Mouse (Mus musculus): Measurements from ENCODE around the gene B430218F22Rik. TPM values are rescaled to one million over a fixed set of nuclear protein-coding genes. Genes with fewer than 3 reads are reported as not detected.

The B430218F22Rik gene
- polyA plus RNA-seq, 1 experiment from 2014 or later = 2.1 TPM

DNA sequence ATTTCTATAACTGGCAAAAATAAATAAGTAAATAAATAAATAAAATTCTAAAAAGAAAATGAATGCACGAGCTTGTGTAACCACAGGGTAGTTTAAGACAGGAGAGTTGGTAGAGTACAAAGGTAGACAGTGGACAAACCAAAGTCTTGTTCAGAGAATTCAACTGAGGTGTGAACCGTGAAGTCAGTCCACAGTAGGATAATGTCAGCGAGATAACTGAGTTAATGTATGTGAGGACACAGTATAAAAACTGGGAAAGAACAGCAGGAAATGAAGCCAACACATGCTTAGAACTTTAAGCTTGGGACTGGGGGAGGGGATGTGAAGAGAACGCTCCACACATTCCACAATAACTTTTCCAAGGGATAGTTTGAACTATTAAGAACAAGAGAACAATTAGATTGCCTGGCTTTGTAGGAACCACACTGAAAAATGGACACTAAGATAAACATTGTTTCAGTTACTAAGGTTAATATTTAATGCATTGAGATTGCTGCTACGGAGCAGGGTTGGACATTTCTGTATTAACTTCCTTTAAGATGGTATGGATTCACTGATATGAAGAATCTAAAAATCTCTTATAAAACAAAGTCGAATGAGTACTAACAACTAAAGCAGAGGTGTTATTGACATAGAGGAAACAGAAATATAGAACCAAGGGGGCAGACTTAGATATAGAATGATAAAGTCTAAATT lies 25.0 kb downstream of the B430218F22Rik start:
- WGBS = 84% methylated on average over 6 of the region's 6 CpGs
- H3K4me1 ChIP-seq = no peaks in the 10 kb centered on the region
- no peak overlapping the region for H3K27ac ChIP-seq
- no peaks in the 10 kb centered on the region for H3K27me3 ChIP-seq (replicated peaks)
- no peak overlapping the region for H3K4me3 ChIP-seq
- no peaks in the 10 kb centered on the region for H3K36me3 ChIP-seq
- no peak overlapping the region for H3K4me2 ChIP-seq (replicated peaks)
- ATAC-seq (ENCODE audit: low FRiP score, low read depth) = no peak
- H3K9me3 ChIP-seq = no peaks in the 10 kb centered on the region
- no peak overlapping the region for H3K9ac ChIP-seq

DNA sequence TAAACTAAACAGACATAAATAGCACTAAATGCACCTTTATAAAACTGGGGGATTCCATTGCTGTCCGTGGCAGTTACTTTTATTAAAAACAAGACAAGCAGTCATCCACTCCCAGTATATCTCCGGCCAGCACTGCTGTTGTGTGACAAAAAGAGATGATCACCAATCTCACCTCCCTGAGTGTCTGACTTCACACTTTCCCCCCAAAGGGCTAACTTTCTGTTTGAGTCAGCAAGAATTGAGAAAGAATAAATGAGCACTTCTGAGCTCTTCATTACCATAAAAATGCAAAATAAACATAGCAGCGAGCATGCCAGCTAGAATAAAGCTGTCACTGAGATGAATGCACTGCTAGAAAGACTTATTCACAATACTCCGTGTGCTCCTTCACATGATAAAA lies 31.7 kb downstream of the B430218F22Rik start:
- Histone ChIP-seq H3K27ac (no peak overlapping the region), H3K4me1 (no peaks in the 10 kb centered on the region), H3K4me3 (no peak overlapping the region), H3K4me2 (replicated peaks) (no peak overlapping the region), H3K36me3 (no peaks in the 10 kb centered on the region), H3K9ac (no peak overlapping the region), H3K9me3 (no peaks in the 10 kb centered on the region), H3K27me3 (replicated peaks) (no peaks in the 10 kb centered on the region)
- ATAC-seq (ENCODE audit: low FRiP score, low read depth) = no peak
- 46% methylated on average over 4 of the region's 4 CpGs for WGBS

DNA sequence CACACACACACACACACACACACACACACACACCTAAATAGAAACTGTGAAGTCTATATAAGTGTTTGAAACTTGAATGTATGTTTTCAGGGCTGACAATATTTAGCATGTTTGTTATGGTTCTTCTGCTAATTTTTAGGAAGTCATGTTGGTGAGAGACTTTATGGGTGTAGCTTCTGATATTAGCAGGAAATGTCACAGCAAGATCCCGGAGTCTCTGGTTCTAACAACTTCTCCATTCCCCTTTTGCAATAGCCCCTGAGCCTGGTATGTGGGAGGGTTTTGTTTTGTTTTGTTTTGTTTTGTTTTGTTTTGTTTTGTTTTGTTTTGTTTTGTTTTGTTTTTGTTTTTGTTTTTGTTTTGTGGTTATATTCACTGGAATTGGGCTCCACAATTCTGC lies 34.0 kb downstream of the B430218F22Rik start:
- no peak overlapping the region for H3K4me3 ChIP-seq
- H3K36me3 ChIP-seq = no peaks in the 10 kb centered on the region
- H3K9ac ChIP-seq = no peak overlapping the region
- ATAC-seq (ENCODE audit: low FRiP score, low read depth) = no peak
- H3K4me1 ChIP-seq = no peaks in the 10 kb centered on the region
- H3K27ac ChIP-seq = no peak overlapping the region
- H3K9me3 ChIP-seq = no peaks in the 10 kb centered on the region
- no peaks in the 10 kb centered on the region for H3K27me3 ChIP-seq (replicated peaks)
- WGBS = 90% methylated on average over 1 of the region's 1 CpGs
- H3K4me2 ChIP-seq (replicated peaks) = no peak overlapping the region

- H3K4me2 ChIP-seq (replicated peaks) = no peak overlapping the region
- H3K4me3 ChIP-seq = no peak overlapping the region
- H3K4me1 ChIP-seq = no peaks in the 10 kb centered on the region
- H3K36me3 ChIP-seq = no peaks in the 10 kb centered on the region
- 88% methylated on average over 1 of the region's 1 CpGs for WGBS
- no peaks in the 10 kb centered on the region for H3K27me3 ChIP-seq (replicated peaks)
- no peaks in the 10 kb centered on the region for H3K9me3 ChIP-seq
- H3K27ac ChIP-seq = no peak overlapping the region
- H3K9ac ChIP-seq = no peak overlapping the region
- ATAC-seq (ENCODE audit: low FRiP score, low read depth) = no peak
These were observed 34.4 kb downstream of the B430218F22Rik start for GRCm38 (mm10) chr13:118420847-118421246.

Other genes with a start within 250 kb of the B430218F22Rik start
- gene Mrps30, start 622 bp downstream of the B430218F22Rik start, polyA plus RNA-seq (2016; fragmentation: Nextera tagmentation; extraction: Ambion mirVana) = 31.6 and 33.4 TPM in 2 replicates

Data from neural tube, embryonic 12.5 days (tissue).